Mouse (Mus musculus): Measurements from ENCODE around the gene Zbtb7a.

The Zbtb7a gene

DNA sequence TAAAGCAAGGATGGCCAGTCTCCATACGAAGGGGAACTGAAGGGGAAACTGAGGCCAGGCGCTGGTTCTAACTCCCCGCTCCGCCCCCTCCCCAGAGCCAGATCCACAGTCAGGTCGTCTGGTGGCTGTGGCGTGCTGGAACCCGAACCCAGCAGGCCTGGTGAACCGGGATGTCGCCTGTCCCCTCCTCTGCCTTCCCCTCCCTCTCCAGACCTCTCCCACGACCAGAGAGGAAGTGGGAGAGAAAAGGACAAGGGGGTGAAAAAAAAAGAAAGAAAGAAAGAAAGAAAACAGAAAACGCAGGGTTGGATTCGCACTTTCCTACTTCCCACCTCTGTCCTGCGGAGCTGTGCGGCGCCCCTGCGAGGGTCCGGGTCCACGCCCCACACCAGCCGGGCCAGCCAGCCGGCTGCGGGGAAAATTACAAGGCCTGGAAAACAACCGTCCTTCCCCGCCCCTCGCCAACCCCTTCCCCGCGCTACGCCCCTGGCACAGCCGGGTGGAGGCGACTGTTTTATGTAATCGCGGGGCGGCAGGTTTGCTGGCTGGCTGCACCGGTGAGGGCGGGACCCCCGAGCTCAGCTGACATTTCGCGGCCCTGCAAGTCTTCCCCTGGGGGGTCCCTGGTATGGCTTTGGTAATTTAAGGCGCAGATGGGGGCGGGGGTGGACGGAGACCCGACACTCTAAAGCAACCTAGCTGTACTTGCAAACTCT lies at the start of gene Zbtb7a:
TSS of gene Zbtb7a (plus strand) at position 255 of the 716 bp plus-strand sequence.
- in situ Hi-C loops (cut with MboI, MseI): no loop called here

DNA sequence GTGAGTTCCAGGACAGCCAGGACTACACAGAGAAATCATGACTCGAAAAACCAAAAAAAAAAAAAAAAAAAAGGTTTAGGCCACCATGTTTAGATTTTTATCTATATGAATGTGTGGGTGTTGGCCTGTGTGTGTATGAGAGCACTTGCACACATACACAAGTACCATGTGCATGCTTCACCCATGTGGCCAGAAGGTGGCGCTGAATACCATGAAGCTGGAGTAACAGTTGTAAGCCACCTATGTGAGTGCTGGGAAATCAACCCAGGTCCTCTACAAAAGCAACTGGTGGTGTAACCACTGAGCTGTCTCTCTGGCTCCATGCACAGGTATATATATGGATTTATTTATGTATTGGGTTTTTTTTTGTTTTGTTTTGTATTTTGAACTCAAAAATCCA lies 48.0 kb upstream of the Zbtb7a start:
- in situ Hi-C loops (cut with MboI, MseI): loop anchor here (5.0 kb wide), 1 partner anchor 75 kb away; no protein-coding TSS in a partner anchor

DNA sequence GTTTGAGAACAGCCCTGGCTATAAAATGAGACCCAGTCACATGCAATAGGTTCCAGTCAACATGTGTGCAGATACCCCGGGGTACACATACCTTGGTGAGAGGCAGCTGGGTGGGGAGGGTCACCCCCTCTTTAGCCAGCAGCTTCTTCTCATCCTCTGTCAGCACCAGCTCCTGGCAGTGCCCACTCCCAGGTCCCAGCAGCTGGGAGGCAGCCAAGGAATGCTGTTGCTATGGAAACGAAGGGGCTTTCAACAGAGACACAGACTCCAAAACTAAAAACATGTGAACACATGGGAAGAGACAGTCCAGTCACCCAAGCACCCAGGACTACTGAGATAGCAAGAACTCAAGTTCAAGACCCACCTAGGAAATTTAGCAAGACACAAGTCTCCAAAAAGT lies 45.8 kb upstream of the Zbtb7a start:
- in situ Hi-C loops (cut with MboI, MseI): loop anchor here (5.0 kb wide), 1 partner anchor 73 kb away; no protein-coding TSS in a partner anchor

DNA sequence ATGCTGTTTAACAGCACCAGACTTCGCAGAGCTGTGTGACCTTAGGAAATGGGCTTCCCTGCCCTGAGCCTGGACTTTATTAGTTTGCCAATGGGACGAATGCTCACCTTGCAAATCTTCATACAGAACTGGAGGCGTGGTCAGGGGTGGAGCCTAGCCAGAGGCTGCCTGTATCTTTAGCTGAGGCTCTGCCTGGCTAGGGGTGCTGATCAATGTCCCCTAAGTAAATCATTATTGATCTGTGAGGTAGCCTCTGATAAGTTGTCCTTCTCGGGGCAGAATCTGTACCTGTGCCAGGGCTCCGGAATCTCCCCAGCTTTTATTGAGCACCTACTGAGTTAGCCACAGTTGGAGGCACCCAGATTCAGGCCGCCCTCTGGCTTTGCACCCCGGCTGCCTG lies 44.4 kb upstream of the Zbtb7a start:
- in situ Hi-C loops (cut with MboI, MseI): no loop called here

DNA sequence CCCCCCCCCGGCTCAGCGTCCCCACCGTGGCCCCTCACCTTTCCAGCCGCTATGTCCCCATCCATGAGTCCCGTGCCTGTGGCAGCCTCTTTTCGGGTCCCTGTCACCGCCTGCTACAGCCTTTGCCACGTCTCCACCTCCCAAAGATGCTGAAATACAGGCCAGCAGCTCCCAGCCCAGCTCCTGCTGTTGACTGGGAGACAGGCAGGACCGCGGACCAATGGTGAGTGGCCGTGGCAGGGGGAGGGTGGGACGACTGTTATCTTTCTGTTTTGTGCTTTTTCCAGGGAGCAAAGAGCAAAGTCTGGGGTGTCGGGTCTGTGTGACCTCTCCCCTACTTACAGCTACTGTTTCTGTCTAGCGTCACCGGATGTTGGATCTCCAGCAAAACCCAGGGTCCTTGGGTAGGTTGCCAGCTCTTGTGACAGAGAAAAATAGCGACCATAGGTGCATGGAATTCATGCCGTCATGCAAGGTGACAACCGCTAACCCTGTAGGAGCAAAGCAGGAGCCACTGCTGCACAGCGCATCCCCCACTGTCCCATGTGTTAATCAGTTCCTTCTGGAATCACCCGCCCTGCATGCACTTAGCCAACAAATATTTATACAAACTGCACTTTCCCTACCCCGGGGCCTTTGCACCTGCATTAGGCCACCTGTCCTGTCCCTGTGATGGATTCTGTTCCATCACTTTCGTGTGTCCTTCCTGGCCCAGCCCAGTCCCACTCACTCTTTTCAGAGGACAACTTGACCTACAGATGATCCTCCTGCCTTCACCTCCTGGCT lies 42.4 kb upstream of the Zbtb7a start:
- in situ Hi-C loops (cut with MboI, MseI): no loop called here

DNA sequence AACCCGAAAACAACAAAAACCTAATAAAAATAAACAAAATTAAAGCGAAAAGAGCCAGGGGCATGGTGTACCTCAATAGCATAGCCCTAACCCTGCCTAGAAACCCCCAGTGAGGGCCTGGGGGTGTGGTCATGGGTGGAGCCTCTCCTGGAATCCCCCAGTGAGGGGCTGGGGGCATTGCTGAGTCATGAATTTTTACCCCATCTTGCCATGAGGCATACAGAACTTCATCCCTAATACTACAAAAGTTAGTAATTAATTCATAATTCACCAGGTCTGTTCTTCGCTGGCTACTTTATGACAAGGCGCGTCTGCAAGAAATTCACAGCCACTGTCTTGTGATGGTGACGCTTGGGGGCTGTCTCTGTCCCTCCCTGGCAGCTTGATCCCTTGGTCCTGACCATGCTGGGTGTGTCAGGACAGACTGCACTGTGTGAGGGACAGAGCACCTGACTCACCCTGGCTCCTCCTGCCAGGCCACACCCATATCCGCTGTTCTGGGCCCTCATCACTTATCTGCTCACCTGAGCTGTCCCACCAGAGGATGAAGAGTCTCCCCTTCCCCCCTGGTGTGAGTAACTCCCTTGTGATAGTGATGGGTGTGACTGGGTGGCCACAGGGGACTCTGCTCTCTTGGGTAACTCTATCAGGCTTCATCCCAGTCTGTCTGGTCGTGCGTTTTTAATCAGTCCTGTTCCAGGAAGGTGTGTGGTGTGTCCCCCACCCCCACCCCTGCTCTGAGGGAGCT lies 39.9 kb upstream of the Zbtb7a start:
- in situ Hi-C loops (cut with MboI, MseI): no loop called here

DNA sequence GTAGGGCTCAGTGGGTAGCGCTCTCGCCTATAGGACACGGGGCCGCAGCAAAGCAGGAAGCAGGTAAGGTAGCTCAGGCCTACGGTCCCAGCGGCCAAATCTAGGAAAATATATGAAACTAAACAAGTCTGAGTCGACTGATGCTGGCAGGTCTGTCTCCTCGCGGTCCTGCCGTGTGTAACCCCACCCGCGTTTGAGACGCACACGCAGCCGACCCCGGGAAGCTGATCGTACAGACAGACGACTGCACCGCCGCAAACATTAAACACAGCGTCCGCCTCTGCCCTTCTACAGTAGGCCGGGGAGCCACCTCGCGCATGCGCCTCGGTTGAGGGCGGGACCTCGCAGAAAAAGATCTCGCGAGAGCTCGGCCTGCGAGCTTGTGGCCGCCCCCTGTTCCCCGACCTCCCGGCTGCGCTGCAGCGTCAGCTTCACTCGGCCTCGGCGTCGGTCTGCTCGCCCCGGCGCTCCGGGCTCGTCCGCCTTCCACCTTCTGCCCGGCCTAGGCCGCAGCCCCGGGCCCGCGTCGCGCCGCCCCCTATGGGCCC lies 29.4 kb upstream of the Zbtb7a start, which contains the start of gene Map2k2:
TSS of gene Map2k2 (plus strand) at position 351 of the 548 bp plus-strand sequence.
- in situ Hi-C loops (cut with MboI, MseI): no loop called here

DNA sequence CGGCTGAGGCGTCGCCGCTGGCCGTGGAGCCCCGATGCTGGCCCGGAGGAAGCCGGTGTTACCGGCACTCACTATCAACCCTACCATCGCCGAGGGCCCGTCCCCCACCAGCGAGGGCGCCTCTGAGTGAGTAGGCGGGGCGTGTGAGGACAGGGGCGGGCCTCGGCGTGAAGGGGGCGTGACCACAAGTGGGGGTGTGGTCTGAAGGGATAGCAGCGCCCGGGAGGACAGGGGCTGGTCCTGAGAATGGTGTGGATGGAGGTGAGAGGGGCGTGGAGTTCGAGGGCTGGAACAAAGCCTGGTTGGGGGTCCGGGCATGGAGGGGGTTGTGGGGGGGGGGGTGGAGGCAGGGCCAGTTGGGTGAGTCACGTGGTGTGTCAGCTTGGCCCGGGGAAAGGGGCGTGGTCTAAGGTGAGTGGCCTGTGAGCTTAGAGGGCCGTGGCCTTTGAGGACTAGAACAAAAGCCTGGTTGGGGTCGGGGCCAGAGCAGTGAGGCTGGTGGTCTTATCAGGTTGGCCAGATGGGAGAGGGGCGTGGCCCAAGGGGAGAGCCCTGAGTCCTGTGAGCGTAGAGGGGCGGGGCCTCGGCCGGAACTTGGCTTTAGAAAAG lies 28.8 kb upstream of the Zbtb7a start:
- in situ Hi-C loops (cut with MboI, MseI): no loop called here

DNA sequence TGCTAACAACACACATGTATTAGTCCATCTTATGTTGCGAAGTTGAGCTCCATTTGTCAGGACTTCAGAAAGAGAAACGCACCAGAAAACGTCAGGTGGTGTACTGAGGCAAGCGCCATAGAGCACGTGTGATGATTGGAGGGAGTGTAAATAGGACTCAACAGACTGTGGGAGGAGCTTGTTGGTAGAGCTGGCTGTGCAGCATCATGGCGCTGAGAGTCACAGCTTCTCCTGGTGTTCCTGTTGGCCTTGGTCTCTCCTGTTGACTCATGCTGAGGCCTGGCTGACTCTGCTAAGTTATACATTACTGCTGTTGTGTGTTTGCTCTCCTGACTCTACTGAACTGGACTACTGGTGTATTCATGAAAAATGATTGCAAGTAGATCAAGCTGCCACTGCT lies 22.1 kb upstream of the Zbtb7a start:
- in situ Hi-C loops (cut with MboI, MseI): no loop called here

DNA sequence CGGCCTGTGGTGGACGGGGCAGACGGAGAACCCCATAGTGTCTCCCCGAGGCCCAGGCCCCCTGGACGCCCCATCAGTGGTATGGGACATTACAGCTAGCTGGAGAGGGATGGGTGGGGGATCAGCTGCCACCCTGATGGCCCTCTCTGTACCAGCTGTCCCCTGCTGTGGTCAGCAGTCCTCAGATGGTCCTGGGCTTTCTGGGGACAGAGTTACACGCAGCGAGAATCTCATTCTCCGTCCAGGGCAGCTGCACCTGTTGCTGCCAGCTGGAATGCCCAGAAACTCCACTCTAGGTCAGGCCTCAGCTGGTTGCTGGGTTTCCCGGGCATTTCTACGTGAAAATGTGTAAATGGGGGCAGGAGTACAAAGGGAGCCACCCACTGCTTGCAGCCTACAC lies 15.4 kb upstream of the Zbtb7a start:
- in situ Hi-C loops (cut with MboI, MseI): no loop called here

DNA sequence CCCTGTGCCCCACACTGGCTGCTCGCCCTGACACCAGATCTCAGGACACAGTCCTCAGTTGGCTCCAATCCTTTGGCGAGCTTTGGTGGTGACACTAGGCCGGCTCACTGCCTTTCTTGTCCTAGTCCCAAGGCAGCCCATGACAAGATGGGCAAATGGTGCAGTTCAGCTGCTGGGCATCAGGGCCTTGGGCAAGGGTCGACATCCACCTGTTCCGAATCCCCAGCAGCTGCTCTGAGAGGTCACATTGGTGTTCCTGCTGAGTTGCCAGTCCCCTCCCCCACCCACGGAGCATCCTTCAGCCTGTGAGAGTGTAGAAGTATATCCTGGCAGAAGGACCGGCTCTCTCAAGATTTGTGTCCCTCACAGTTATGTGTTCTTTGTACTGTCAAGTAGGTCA lies 14.4 kb upstream of the Zbtb7a start:
- in situ Hi-C loops (cut with MboI, MseI): no loop called here

DNA sequence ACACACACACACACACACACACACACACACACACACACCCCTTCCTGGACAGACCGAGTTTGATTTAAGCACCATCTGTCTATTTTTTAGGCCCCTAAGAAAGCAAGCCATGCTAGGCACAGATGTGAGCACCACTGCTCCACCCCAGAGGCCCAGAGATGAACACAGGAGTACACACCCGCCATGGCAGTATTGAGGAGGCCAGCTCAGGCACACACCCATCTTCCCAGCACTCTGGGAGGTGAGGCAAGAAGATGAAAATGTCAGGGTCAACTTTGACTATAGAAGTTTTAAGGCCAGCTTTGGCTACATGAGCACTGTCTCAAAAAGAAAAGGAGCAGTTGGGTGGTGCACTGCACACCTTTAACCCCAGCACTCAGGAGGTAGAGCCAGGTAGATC lies 12.1 kb upstream of the Zbtb7a start:
- in situ Hi-C loops (cut with MboI, MseI): no loop called here

DNA sequence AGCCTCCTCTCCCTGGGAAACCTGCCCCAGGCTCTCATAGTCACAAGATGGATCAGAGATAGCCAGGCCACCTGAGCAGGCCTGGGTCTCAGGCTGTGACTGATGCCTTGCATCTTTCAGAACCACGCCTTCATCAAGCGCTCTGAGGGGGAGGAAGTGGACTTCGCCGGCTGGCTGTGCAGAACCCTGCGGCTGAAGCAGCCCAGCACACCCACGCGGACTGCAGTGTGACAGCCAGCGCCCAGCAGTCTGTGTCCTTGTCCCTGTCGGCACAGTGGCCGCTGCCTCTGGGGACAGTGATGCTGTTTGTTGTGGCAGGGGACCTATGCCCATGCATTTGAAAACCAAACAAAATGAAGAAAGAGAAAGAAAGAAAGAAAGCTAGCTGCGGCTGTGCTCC lies 11.5 kb upstream of the Zbtb7a start:
- in situ Hi-C loops (cut with MboI, MseI): no loop called here

DNA sequence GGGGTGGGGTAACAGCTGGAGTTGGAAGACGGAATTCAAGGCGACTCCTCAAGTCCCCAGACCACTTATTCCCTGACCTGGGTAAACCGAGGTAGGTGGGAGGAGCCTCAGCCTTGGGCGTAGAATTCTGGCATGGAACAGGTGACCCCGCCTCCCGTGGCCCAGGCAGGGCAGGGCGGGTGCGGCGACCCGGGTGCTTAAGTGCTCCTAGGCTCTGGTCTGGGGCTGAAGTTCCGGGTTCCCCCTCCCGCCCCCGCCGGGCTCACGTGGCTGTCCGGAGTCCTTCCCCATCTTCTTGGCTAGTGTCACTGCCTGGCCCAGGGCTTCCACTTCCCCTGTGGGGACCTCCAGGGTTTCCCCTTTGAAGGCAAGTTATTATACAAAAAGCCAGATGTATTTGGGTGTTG lies 836 bp upstream of the Zbtb7a start:
- in situ Hi-C loops (cut with MboI, MseI): no loop called here

DNA sequence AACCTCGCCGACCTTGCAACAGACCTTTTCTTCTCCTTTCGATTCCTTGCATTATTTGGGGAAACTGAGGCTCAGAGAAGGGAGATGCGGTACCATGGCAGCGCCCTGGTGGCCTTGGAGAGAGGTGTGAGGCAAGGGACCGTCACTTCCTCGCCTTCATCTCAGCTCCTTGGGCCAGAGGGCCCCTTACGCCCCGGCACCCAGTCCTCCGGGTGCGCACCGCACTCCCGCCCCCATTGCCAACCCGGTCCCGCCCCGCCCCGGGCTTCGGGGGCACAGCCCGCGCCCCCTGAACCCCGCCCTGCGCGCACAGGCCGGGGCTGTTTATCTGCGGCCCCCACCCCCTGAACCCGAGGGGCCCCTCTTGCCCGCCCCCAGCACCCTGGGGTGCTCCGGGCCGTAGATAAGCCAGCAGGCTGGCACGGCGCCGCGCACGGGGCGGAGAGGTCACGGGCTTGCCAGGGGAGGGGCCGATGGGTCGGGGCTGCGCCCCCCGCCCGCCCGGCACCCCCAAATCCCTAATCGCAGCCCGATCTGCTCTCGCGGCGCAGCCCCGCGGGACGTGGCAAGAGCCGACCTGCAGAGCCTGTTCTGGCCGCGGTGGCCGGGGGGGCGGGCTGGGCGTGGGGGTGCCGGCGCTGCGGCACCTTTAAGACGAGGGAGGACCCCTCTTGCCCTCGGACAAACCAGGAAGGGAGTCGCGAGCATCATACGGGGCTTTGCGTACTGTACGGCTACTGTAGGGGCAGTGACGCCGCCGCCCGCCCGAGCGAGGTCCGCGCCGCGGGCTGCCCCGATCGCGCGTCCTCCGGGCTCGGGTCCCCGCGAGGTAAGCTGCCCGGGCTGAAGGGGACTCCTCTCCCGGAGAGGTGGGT lies 1.0 kb downstream of the Zbtb7a start:
- in situ Hi-C loops (cut with MboI, MseI): no loop called here

DNA sequence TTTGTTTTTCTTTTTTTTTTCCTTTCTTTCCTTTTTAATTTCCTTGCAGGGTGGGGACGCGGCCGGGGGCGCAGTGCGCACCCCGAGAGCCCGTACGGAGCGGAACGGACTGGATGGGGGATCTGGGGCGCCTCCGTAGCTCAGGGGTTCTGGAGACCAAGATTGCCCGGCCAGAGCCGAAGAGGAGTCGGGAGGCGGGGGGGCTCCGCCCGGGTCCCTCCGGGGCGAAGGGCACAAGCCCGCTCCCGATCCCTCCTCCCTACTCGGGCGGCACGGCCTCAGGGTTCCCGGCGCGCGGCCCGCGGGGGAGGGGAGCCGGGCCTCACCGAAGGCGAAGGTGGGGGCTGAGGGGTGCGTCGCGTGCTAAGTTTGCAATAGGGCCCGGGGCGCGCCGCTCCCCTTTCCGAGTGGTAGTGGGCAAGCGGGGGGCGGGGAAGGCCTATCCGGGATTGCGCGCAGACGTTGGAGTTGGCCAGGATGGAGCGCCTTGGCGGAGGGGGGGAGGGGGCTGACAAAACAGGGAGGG lies 1.7 kb downstream of the Zbtb7a start:
- in situ Hi-C loops (cut with MboI, MseI): no loop called here

DNA sequence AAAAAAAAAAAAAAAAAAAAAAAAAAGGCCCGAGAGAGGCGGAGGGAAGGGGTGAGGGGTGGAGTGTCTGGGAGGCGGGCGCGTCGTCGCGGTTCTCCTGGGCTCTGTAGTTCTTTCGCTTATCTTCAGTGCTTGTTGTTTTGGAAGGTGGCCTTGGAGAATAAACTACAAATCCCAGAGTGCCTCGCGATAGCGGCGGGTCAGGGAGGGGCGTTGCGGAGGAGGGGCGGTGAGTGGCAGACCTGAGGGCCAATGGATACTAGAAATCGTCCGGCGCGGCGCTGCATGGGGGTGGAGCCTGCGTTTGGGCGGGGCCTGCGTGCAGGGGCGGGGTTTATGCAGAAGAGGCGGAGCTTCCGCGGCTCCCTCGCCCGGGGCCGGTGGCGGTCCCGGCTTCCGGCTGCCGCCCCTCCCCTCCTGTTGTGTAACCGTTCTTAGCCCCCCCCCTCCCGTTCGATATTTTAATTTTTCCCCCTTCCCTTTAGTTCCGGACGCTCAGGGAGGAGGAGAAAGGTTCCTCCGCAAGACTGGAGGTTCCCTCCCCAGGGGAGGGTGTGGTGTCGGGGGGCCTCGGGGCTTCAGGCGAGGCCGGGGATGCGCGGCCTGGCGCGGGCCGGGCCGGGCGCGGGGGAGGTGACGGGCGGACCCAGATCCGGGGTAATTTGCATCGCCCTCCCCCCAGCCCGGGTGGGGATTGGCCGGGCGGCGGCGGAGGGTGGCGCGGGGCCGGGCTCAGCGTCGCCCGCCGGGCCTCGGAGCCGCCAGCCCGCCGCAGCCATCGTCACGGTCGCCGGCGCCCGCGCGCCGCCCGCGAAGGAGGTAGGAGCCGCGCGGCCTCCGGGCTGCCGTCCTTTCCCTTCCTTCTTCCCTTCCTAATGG lies 2.5 kb downstream of the Zbtb7a start:
- in situ Hi-C loops (cut with MboI, MseI): no loop called here

DNA sequence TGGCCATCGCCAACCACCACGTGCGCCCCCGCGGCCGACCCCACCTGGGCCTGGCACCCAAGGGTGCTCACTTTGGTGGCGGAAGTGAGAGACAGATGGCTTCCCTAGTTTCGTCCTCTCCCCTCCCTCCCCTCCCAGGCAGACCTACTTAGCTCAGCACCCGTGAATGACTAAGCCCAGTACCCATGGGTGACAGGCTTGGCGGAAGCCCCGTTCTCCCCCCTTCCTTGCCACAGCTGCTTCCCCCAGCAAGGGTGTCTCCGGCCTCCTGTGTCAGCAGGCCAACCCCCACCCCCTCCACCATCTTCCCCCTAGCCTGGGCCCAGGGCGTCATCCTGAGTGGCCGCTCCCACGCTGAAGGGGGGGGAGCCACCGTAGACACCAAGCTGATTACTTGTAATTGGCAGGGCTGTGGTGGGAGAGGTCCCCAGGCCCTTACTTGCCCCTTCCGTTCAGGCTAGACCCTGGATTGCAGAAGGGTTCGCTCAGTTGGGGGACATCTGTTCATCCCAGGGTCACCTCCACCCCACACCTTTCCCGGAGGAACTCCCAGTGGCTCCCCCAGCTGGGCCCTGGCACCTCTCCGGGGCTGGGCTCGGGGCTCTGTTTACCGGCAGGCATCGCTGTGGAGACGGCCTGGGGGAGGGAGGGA lies 3.2 kb downstream of the Zbtb7a start:
- in situ Hi-C loops (cut with MboI, MseI): no loop called here
